Mouse (Mus musculus) embryonic facial prominence, embryonic 13.5 days (tissue): Measurements from ENCODE around the gene Vmn2r114. TPM values are rescaled to one million over a fixed set of nuclear protein-coding genes. Genes with fewer than 3 reads are reported as not detected.
"Not testable (repeated sequence)": the region's sequence is repeated elsewhere in the genome, so short reads cannot be mapped to it uniquely, and the experiment has no call there.

Experiments
- ATAC-seq: fragments of 200-750 bp; cut with Nextera tagmentation; 2 replicates; pipeline ENCODE4 v1.8.0; 2017; ENCODE audit warnings: low read depth; ENCODE audit not compliant: insufficient number of reproducible peaks, insufficient read depth, low FRiP score, low TSS enrichment
- H3K27ac ChIP-seq: fragments of 300-500 bp; sonication (generic); 2 replicates; pipeline ENCODE4 v1.5.1; 2015; ENCODE audit warnings: moderate library complexity, mild to moderate bottlenecking, inconsistent platforms
- H3K27me3 ChIP-seq: fragments of 300-500 bp; sonication (generic); 2 replicates; pipeline ENCODE4 v1.6.1; 2015; ENCODE audit warnings: mild to moderate bottlenecking, inconsistent platforms
- H3K36me3 ChIP-seq: fragments of 300-500 bp; sonication (generic); 2 replicates; pipeline ENCODE4 v1.6.1; 2015; ENCODE audit warnings: mild to moderate bottlenecking, inconsistent platforms
- H3K4me1 ChIP-seq: fragments of 300-500 bp; sonication (generic); 2 replicates; pipeline ENCODE4 v1.6.1; 2015; ENCODE audit warnings: inconsistent platforms
- H3K4me2 ChIP-seq: fragments of 300-500 bp; sonication (generic); 2 replicates; pipeline ENCODE4 v1.6.1; 2015; ENCODE audit warnings: moderate library complexity, mild to moderate bottlenecking, inconsistent platforms
- H3K4me3 ChIP-seq: fragments of 300-500 bp; sonication (generic); 2 replicates; pipeline ENCODE4 v1.5.1; 2015; ENCODE audit warnings: mild to moderate bottlenecking, inconsistent platforms
- H3K9ac ChIP-seq: fragments of 300-500 bp; sonication (generic); 2 replicates; pipeline ENCODE4 v1.6.1; 2015; ENCODE audit warnings: mild to moderate bottlenecking, inconsistent platforms
- H3K9me3 ChIP-seq: fragments of 300-500 bp; sonication (generic); 2 replicates; pipeline ENCODE4 v1.6.1; 2016; ENCODE audit warnings: inconsistent platforms
- WGBS: fragments of 180-500 bp; shearing (Covaris S2); methylation state at CpG from one replicate; pipeline ENCODE4 v1.1.7; 2015; ENCODE audit warnings: mixed read lengths; 5-methylcytosine and 5-hydroxymethylcytosine counted together
- polyA plus RNA-seq: library from polyadenylated mRNA; unstranded; fragments of >200 nt; fragmentation: Nextera tagmentation; extraction: Ambion mirVana; gene quantifications from 2 replicates; pipeline ENCODE4 v1.2.1, GENCODE M21; 2015

The Vmn2r114 gene
- not detected in 2 replicates for polyA plus RNA-seq

DNA sequence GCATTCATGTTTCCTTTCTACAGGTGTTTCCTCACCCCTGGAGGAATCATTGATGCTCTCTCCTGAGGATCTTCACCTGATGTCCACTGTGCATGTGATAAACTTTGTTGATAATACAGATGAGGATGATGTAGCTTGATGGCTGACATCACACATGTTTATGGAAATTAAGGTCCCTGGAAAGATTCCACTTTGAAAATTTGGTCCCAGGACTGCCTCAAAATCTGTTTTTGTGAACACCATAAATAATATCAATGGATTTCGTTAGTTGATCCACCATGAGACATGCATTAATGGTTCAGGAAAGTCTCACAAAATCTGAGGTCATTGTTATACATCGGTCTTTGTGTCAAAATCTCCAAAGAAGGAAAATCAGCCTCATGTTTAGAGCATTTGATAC is at the start of gene Vmn2r114:
Vmn2r114 (minus strand) TSS at position 101 of the 400 bp plus-strand sequence.
- ATAC-seq, H3K36me3 ChIP-seq, H3K27me3 ChIP-seq, H3K4me1 ChIP-seq, H3K9me3 ChIP-seq, H3K4me2 ChIP-seq, H3K4me3 ChIP-seq, H3K9ac ChIP-seq, H3K27ac ChIP-seq: not testable (repeated sequence)
- WGBS = 75% methylated on average over 2 of the region's 2 CpGs

DNA sequence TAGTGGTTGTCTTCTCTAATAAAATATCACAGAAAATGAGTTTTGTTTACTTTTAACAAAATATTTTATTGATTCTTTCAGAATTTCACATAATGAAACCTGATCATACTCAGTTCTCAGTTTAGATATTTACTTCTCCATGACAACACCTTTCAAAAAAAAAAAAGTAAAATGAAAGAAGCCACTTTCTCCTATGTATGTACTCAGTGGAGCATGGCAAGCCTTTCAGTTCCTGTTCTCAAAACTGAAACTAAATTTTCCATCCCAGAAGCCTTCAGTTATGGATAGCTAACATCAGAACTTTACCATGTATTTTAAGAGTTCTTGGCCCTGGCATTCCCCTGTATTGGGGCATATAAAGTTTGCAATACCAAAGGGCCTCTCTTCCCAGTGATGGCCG is 39.3 kb upstream of the Vmn2r114 start:
- 0 out of 2 replicates have a peak, but pooled peaks cover 3% of the 10 kb centered on the region for H3K9me3 ChIP-seq
- no peak overlapping the region for H3K9ac ChIP-seq
- 68% methylated on average over 1 of the region's 1 CpGs for WGBS
- no peaks in the 10 kb centered on the region for H3K27me3 ChIP-seq
- H3K27ac ChIP-seq = no peak overlapping the region
- H3K4me2 ChIP-seq = no peak overlapping the region
- no peaks in the 10 kb centered on the region for H3K4me1 ChIP-seq
- no peak overlapping the region for H3K4me3 ChIP-seq
- no peak for ATAC-seq
- no peaks in the 10 kb centered on the region for H3K36me3 ChIP-seq

DNA sequence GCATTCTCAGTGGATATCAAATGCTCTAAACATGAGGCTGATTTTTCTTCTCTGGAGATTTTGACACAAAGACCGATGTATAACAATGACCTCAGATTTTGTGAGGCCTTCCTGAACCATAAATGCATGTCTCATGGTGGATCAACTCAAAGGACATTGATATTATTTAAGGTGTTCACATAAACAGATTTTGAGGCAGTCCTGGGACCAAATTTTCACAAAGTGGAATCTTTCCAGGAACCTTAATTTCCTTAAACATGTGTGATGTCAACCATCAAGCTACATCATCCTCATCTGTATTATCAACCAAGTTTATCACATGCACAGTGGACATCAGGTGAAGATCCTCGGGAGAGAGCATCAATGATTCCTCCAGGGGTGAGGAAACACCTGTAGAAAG is 31.1 kb upstream of the Vmn2r114 start, which contains the start of gene Vmn2r115:
Vmn2r115 (plus strand) TSS at position 301 of the 400 bp plus-strand sequence.
- not testable (repeated sequence) for H3K9ac ChIP-seq, H3K9me3 ChIP-seq, H3K4me1 ChIP-seq, H3K4me2 ChIP-seq, H3K27me3 ChIP-seq, H3K4me3 ChIP-seq, ATAC-seq, H3K36me3 ChIP-seq, H3K27ac ChIP-seq
- 38% methylated on average over 2 of the region's 2 CpGs for WGBS

DNA sequence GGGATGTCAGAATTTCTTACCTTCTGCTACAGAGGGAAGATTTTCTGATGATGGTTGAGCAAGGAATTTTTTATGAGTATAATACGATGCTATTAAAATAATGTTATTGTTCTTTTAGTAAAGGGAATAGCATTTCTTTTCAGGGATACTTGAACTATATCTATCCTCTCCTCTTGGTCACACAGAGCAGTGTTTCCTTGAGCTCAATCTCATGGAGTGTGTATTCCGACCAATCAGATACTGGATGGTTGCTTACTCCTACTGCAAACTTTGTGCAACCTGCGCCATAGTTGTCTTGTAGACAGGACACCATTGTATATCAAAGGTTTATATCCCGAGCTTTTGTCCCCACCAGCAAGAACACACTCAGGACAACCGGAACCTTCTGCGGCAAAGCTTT is 18.3 kb upstream of the Vmn2r114 start:
- H3K36me3 ChIP-seq = no peaks in the 10 kb centered on the region
- H3K27ac ChIP-seq = no peak overlapping the region
- no peak overlapping the region for H3K4me2 ChIP-seq
- no peak overlapping the region for H3K9ac ChIP-seq
- no peak overlapping the region for H3K4me3 ChIP-seq
- H3K9me3 ChIP-seq = peaks cover 5% of the 10 kb centered on the region; the same call in 1 of the 2 replicates
- no peak for ATAC-seq
- H3K4me1 ChIP-seq = no peaks in the 10 kb centered on the region
- WGBS = 71% methylated on average over 6 of the region's 6 CpGs
- H3K27me3 ChIP-seq = no peaks in the 10 kb centered on the region

Other genes starting within 250 kb of the Vmn2r114 start
- 13.8 and 14.4 TPM in 2 replicates for gene Zfp40, start 119.3 kb downstream of the Vmn2r114 start, polyA plus RNA-seq
- gene Vmn2r115, start 31.2 kb upstream of the Vmn2r114 start, polyA plus RNA-seq = not detected in 2 replicates
- gene Vmn2r116, start 72.1 kb upstream of the Vmn2r114 start, polyA plus RNA-seq = not detected in 2 replicates
- not detected in 2 replicates for gene Vmn2r117, start 167.2 kb upstream of the Vmn2r114 start, polyA plus RNA-seq